Mouse (Mus musculus): ENCODE measurements around the gene Nr1h4. TPM values are rescaled to one million over a fixed set of nuclear protein-coding genes. Genes with fewer than 3 reads are reported as not detected.

The Nr1h4 gene
- polyA plus RNA-seq, 2 experiments = 0.03 TPM; not detected in 1

DNA sequence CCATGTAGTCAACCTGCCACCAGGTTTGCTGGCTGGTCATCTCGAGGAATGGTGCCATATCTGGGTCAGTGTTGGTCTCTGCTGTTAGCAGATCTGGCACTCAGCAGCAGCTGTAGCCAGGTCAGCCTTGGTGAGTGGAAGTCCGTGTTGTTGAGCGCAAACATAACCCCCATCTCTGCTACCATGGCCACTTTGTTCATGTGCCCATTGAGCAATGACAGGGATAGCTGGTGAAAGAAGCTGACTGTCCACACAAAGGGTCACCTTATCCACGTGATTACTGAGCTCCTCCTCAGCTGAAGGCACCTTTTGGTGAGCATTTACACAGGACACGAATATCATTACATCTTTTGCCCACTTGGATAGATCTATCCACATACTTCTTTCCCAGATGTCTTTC is 19.6 kb upstream of the Nr1h4 start:
- TF ChIP-seq POLR2A (IDR thresholded peaks at IDR 0.05; ENCODE audit: borderline replicate concordance, extremely low read depth, insufficient read depth, insufficient read length) = no peak
- no peak for DNase-seq (ENCODE audit: low spot score)
- no peaks in the 10 kb centered on the region for H3K9me3 ChIP-seq (ENCODE audit: control insufficient read depth, low read length)
- H3K36me3 ChIP-seq (ENCODE audit: control insufficient read depth, insufficient read depth, low read length) = no peaks in the 10 kb centered on the region
- no peak overlapping the region for H3K4me2 ChIP-seq (replicated peaks; ENCODE audit: low read depth, low read length, severe bottlenecking)
- no peaks in the 10 kb centered on the region for H3K27me3 ChIP-seq (ENCODE audit: control insufficient read depth, insufficient read depth, low read length)
- H3K4me3 ChIP-seq (replicated peaks; ENCODE audit: low read length) = no peak overlapping the region
- no peak overlapping the region for H3K27ac ChIP-seq (replicated peaks; ENCODE audit: low read depth, low read length)
- no peak overlapping the region for H3K9ac ChIP-seq (ENCODE audit: low read depth, low read length, severe bottlenecking)
- no peak for ATAC-seq (ENCODE audit: low FRiP score, low read depth)
- 70% methylated on average over 5 of the region's 5 CpGs for WGBS
- H3K4me1 ChIP-seq (ENCODE audit: control insufficient read depth, insufficient read depth, low read length) = no peaks in the 10 kb centered on the region

DNA sequence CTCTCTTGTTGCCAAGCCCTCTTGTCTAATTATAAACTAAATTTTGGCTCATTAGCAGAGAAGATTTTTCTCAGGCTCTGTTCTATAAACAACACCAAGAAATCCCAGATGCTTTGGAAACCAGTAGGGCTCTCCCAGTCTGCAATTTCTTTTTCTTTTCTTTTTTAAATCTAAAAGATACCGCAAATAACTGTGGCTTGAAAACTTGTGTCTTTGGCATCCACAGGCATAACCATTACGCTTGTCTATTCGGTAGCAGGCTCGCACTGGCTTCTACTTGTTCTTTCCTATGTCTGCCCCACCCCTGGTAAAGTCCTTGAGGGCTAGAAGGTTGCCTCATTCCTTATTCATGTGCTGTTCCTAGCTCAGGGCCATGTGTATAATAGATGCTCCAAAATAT is 18.3 kb upstream of the Nr1h4 start:
- Histone ChIP-seq H3K9me3 (ENCODE audit: control insufficient read depth, low read length) (no peaks in the 10 kb centered on the region), H3K27me3 (ENCODE audit: control insufficient read depth, insufficient read depth, low read length) (no peaks in the 10 kb centered on the region), H3K9ac (ENCODE audit: low read depth, low read length, severe bottlenecking) (no peak overlapping the region), H3K4me1 (ENCODE audit: control insufficient read depth, insufficient read depth, low read length) (no peaks in the 10 kb centered on the region), H3K36me3 (ENCODE audit: control insufficient read depth, insufficient read depth, low read length) (no peaks in the 10 kb centered on the region), H3K27ac (replicated peaks; ENCODE audit: low read depth, low read length) (no peak overlapping the region), H3K4me2 (replicated peaks; ENCODE audit: low read depth, low read length, severe bottlenecking) (no peak overlapping the region), H3K4me3 (replicated peaks; ENCODE audit: low read length) (no peak overlapping the region)
- TF ChIP-seq POLR2A (IDR thresholded peaks at IDR 0.05; ENCODE audit: borderline replicate concordance, extremely low read depth, insufficient read depth, insufficient read length) = no peak
- ATAC-seq (ENCODE audit: low FRiP score, low read depth) (no peak), DNase-seq (ENCODE audit: low spot score) (no peak)
- 93% methylated on average over 4 of the region's 4 CpGs for WGBS

DNA sequence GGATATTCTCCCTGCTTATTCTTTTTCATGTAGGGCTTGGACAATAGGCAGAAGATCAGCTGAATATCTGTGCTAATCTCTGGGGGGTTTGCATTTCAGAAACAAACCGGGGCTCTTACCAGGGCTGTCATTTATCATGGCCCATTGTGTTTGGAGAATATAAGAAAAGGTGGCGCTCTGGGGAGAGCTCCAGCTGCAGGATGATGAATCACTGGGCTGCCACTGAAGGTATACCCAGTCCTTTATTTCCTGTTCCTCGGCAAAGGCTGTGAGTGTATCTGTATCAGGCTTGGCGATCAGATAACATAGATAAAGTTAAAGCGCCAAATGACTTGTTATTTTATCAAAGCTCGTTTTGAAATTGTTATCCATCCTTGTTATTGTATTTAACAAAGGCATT is 14.6 kb upstream of the Nr1h4 start:
- WGBS = 66% methylated on average over 6 of the region's 6 CpGs
- no peak overlapping the region for H3K4me3 ChIP-seq (replicated peaks; ENCODE audit: low read length)
- H3K27ac ChIP-seq (replicated peaks; ENCODE audit: low read depth, low read length) = no peak overlapping the region
- DNase-seq (ENCODE audit: low spot score) (no peak), ATAC-seq (ENCODE audit: low FRiP score, low read depth) (no peak)
- no peak overlapping the region for H3K4me2 ChIP-seq (replicated peaks; ENCODE audit: low read depth, low read length, severe bottlenecking)
- no peaks in the 10 kb centered on the region for H3K27me3 ChIP-seq (ENCODE audit: control insufficient read depth, insufficient read depth, low read length)
- H3K36me3 ChIP-seq (ENCODE audit: control insufficient read depth, insufficient read depth, low read length) = no peaks in the 10 kb centered on the region
- H3K9me3 ChIP-seq (ENCODE audit: control insufficient read depth, low read length) = no peaks in the 10 kb centered on the region
- no peaks in the 10 kb centered on the region for H3K4me1 ChIP-seq (ENCODE audit: control insufficient read depth, insufficient read depth, low read length)
- no peak for TF ChIP-seq POLR2A (IDR thresholded peaks at IDR 0.05; ENCODE audit: borderline replicate concordance, extremely low read depth, insufficient read depth, insufficient read length)
- H3K9ac ChIP-seq (ENCODE audit: low read depth, low read length, severe bottlenecking) = no peak overlapping the region

DNA sequence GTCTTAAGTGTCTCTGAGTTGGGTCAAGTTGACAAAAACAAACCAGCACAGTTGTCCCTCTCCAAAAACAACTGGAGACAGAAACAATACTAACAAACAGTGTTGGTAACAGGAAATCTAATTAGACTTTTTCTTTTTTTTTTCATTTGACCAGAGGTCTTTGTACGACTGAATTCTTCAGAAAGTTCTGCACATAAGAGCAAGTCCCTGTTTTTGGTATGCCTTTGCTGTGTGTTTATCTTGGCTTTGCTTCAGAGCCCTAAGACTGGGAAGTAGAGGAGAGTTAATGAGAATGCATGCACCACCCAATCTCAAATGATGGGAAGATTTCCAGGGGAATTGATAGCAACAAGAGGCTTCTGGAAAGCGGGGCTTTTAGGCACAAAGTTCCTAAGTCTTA is 13.6 kb upstream of the Nr1h4 start:
- H3K4me2 ChIP-seq (replicated peaks; ENCODE audit: low read depth, low read length, severe bottlenecking) = no peak overlapping the region
- no peak for ATAC-seq (ENCODE audit: low FRiP score, low read depth)
- TF ChIP-seq POLR2A (IDR thresholded peaks at IDR 0.05; ENCODE audit: borderline replicate concordance, extremely low read depth, insufficient read depth, insufficient read length) = no peak
- H3K27me3 ChIP-seq (ENCODE audit: control insufficient read depth, insufficient read depth, low read length) = no peaks in the 10 kb centered on the region
- no peak overlapping the region for H3K27ac ChIP-seq (replicated peaks; ENCODE audit: low read depth, low read length)
- H3K4me1 ChIP-seq (ENCODE audit: control insufficient read depth, insufficient read depth, low read length) = no peaks in the 10 kb centered on the region
- no peak overlapping the region for H3K9ac ChIP-seq (ENCODE audit: low read depth, low read length, severe bottlenecking)
- DNase-seq (ENCODE audit: low spot score) = no peak
- WGBS = 80% methylated on average over 2 of the region's 2 CpGs
- H3K36me3 ChIP-seq (ENCODE audit: control insufficient read depth, insufficient read depth, low read length) = no peaks in the 10 kb centered on the region
- no peaks in the 10 kb centered on the region for H3K9me3 ChIP-seq (ENCODE audit: control insufficient read depth, low read length)
- H3K4me3 ChIP-seq (replicated peaks; ENCODE audit: low read length) = no peak overlapping the region

DNA sequence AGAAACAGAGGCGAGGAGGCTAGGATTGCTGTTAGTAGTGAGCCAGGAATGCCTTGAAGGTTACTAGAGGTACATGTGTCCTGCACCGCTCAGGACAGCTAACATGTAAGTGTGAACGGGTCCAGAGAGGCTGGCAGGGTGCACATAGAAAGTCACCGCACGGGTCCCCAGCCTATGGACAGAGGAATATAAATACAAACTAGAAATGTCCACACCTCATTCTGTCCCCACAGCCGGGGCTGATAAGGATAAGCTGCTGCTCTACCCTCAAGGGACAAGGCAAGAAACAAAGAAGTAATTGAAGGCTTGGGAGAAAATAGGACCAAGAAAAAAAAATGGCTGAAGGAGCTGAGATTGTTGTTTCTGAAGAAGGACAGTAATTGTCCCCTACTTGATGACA is 10.5 kb upstream of the Nr1h4 start:
- DNase-seq (ENCODE audit: low spot score) = no peak
- no peak for TF ChIP-seq POLR2A (IDR thresholded peaks at IDR 0.05; ENCODE audit: borderline replicate concordance, extremely low read depth, insufficient read depth, insufficient read length)
- H3K36me3 ChIP-seq (ENCODE audit: control insufficient read depth, insufficient read depth, low read length) = no peaks in the 10 kb centered on the region
- no peak overlapping the region for H3K4me3 ChIP-seq (replicated peaks; ENCODE audit: low read length)
- no peak for ATAC-seq (ENCODE audit: low FRiP score, low read depth)
- H3K9me3 ChIP-seq (ENCODE audit: control insufficient read depth, low read length) = no peaks in the 10 kb centered on the region
- H3K4me2 ChIP-seq (replicated peaks; ENCODE audit: low read depth, low read length, severe bottlenecking) = no peak overlapping the region
- no peaks in the 10 kb centered on the region for H3K4me1 ChIP-seq (ENCODE audit: control insufficient read depth, insufficient read depth, low read length)
- 81% methylated on average over 6 of the region's 6 CpGs for WGBS
- H3K27ac ChIP-seq (replicated peaks; ENCODE audit: low read depth, low read length) = no peak overlapping the region
- no peak overlapping the region for H3K9ac ChIP-seq (ENCODE audit: low read depth, low read length, severe bottlenecking)
- no peaks in the 10 kb centered on the region for H3K27me3 ChIP-seq (ENCODE audit: control insufficient read depth, insufficient read depth, low read length)

DNA sequence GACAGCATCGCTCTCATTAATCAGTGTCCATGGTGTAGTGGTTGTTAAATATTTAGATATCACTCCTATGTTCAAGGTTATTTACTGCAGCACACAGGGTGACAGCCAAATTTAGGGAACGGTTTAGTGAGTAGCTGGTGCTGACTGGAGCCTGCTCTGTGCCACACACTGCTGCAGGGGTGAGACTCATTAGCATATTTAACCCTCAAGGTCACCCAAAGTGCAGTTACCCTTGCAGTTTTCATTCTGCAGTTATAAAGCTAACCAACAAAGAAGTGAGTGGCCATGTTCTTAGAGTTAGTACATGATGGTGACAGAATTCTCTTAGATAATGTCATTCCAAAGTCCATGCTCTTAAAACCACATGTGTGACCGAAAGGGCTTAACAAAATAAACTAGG is 8.9 kb upstream of the Nr1h4 start:
- ATAC-seq (ENCODE audit: low FRiP score, low read depth) (no peak), DNase-seq (ENCODE audit: low spot score) (no peak)
- no peak for TF ChIP-seq POLR2A (IDR thresholded peaks at IDR 0.05; ENCODE audit: borderline replicate concordance, extremely low read depth, insufficient read depth, insufficient read length)
- no peak overlapping the region for H3K9ac ChIP-seq (ENCODE audit: low read depth, low read length, severe bottlenecking)
- H3K4me3 ChIP-seq (replicated peaks; ENCODE audit: low read length) = no peak overlapping the region
- no peak overlapping the region for H3K27ac ChIP-seq (replicated peaks; ENCODE audit: low read depth, low read length)
- WGBS = 78% methylated on average over 3 of the region's 3 CpGs
- no peaks in the 10 kb centered on the region for H3K36me3 ChIP-seq (ENCODE audit: control insufficient read depth, insufficient read depth, low read length)
- no peaks in the 10 kb centered on the region for H3K4me1 ChIP-seq (ENCODE audit: control insufficient read depth, insufficient read depth, low read length)
- no peak overlapping the region for H3K4me2 ChIP-seq (replicated peaks; ENCODE audit: low read depth, low read length, severe bottlenecking)
- H3K9me3 ChIP-seq (ENCODE audit: control insufficient read depth, low read length) = no peaks in the 10 kb centered on the region
- no peaks in the 10 kb centered on the region for H3K27me3 ChIP-seq (ENCODE audit: control insufficient read depth, insufficient read depth, low read length)

Data from limb, embryonic 14.5 days (tissue).